Mouse (Mus musculus): ENCODE data around the gene Vamp5. TPM values are rescaled to one million over a fixed set of nuclear protein-coding genes. Genes with fewer than 3 reads are reported as not detected.
A peak's percentile ranks its signal among the peaks of the same experiment; 100 is the strongest.

The Vamp5 gene
- polyA plus RNA-seq, 1 experiment from 2014 or later: 22.2 TPM

DNA sequence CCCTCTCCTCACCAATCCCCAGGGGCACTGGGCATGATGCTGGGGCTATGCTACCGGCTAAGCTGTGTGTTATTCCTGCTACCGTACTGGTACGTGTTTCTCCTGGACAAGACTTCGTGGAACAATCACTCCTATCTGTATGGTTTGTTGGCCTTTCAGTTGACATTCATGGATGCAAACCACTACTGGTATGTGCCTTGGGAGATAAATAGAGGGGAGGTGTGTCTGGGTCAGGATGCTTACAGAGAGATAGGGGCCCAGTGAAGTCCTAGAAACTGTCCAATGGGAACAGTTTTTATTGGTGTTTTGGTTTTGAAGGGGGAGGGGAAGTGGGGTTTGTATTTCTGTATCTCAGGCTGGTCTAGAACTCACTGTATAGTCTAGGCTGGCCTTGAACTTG lies 38.0 kb upstream of the Vamp5 start:
- H3K4me1 ChIP-seq (replicated peaks; ENCODE audit: control insufficient read depth, insufficient read depth): no peaks in the 10 kb centered on the region
- no peaks in the 10 kb centered on the region for H3K27me3 ChIP-seq (ENCODE audit: control insufficient read depth, insufficient read depth, low read length)
- 92% methylated on average over 4 of the region's 4 CpGs for WGBS
- H3K4me3 ChIP-seq (ENCODE audit: low read depth, low read length): no peak overlapping the region
- no peak overlapping the region for H3K27ac ChIP-seq (replicated peaks)
- no peak overlapping the region for H3K9ac ChIP-seq (ENCODE audit: low read length)
- no peak overlapping the region for H3K4me2 ChIP-seq (replicated peaks; ENCODE audit: low read depth)
- peaks cover 15% of the 10 kb centered on the region; the same call in 1 of the 2 replicates for H3K36me3 ChIP-seq (ENCODE audit: control insufficient read depth, insufficient read depth, low read length)
- no peak for TF ChIP-seq EP300 (optimal IDR thresholded peaks at IDR 0.05)
- TF ChIP-seq CTCF (IDR thresholded peaks at IDR 0.05; ENCODE audit: low read depth): no peak
- ATAC-seq (ENCODE audit: low FRiP score, low TSS enrichment): no peak
- H3K9me3 ChIP-seq (ENCODE audit: control insufficient read depth, low read length): no peaks in the 10 kb centered on the region
- DNase-seq (ENCODE audit: low spot score): no peak

DNA sequence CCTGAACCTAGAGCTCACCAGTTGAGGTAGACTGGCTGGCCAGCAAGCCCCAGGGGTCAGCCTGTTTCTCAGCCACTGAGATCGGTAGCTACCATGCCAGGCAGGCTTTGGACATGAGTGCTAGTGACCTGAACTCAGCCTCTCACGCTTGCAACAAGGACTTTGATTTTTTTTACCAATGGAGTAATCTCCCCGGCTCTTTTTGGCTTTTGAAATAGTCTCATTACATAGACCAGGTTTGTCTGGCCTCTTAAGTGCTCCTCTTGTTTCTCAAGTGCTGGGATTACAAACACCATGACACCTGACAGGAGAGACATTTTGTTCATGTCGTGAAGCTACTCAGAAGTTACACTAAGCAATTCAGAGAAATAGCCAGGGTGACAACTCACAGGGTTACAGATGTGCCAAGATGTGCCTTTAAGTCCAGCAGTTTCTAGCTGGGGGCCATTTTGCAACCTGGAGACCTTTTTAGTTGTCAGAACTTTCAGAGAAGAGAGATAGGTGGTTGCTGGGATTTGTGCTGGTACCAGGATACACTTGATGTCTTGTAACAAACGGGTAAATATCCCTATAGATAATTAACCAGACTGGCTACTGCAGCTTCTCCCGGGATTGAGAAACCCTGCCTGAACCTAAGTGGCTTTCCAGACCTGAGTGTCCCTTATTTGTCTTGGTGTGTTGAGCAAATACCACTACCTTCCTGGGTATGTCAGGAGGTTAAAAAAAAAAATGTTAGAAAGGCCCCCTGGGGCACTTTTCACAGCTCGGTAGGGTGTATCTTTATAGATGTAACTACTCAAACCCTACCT lies 35.9 kb upstream of the Vamp5 start:
- 63% methylated on average over 7 of the region's 7 CpGs for WGBS
- DNase-seq (ENCODE audit: low spot score): no peak
- H3K9ac ChIP-seq (ENCODE audit: low read length): peak overlapping the region; percentile 24; the same call in 1 of the 2 replicates

DNA sequence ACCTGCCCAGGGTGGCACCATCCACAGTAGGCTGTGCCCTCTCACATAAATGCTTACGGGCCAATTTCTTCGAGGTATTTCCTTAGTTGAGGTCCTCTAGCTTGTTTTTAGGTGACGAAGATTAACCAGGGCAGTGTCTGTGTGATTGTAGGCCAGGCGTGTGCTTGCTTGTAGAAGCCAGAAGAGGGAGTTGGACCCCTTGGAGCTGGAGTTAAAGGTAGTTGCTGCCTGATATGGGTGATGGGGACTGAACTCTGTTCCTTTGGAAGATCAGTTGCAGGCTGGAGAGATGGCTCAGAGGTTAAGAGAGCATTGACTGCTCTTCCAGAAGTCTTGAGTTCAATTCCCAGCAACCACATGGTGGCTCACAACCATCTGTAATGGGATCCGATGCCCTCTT lies 34.9 kb upstream of the Vamp5 start:
- no peaks in the 10 kb centered on the region for H3K27me3 ChIP-seq (ENCODE audit: control insufficient read depth, insufficient read depth, low read length)
- TF ChIP-seq EP300 (optimal IDR thresholded peaks at IDR 0.05) (no peak), CTCF (IDR thresholded peaks at IDR 0.05; ENCODE audit: low read depth) (peak; percentile 39)
- 80% methylated on average over 5 of the region's 5 CpGs for WGBS
- no peak overlapping the region for H3K27ac ChIP-seq (replicated peaks)
- H3K4me2 ChIP-seq (replicated peaks; ENCODE audit: low read depth): peak overlapping the region; percentile 66
- H3K4me1 ChIP-seq (replicated peaks; ENCODE audit: control insufficient read depth, insufficient read depth): no peaks in the 10 kb centered on the region
- ATAC-seq (ENCODE audit: low FRiP score, low TSS enrichment) (no peak), DNase-seq (ENCODE audit: low spot score) (no peak)
- no peaks in the 10 kb centered on the region for H3K9me3 ChIP-seq (ENCODE audit: control insufficient read depth, low read length)
- H3K36me3 ChIP-seq (ENCODE audit: control insufficient read depth, insufficient read depth, low read length): peaks cover 12% of the 10 kb centered on the region; the same call in 1 of the 2 replicates
- H3K9ac ChIP-seq (ENCODE audit: low read length): peak overlapping the region; percentile 81
- H3K4me3 ChIP-seq (ENCODE audit: low read depth, low read length): peak overlapping the region; percentile 72

More for the DNA sequence above, 35.9 kb upstream of the Vamp5 start:
- Histone ChIP-seq H3K27me3 (ENCODE audit: control insufficient read depth, insufficient read depth, low read length) (no peaks in the 10 kb centered on the region), H3K4me3 (ENCODE audit: low read depth, low read length) (no peak overlapping the region), H3K4me1 (replicated peaks; ENCODE audit: control insufficient read depth, insufficient read depth) (no peaks in the 10 kb centered on the region), H3K27ac (replicated peaks) (no peak overlapping the region), H3K4me2 (replicated peaks; ENCODE audit: low read depth) (0 out of 2 replicates have a peak overlapping the region, but pooled peaks have one; percentile 18), H3K36me3 (ENCODE audit: control insufficient read depth, insufficient read depth, low read length) (peaks cover 12% of the 10 kb centered on the region; the same call in 1 of the 2 replicates), H3K9me3 (ENCODE audit: control insufficient read depth, low read length) (no peaks in the 10 kb centered on the region)
- ATAC-seq (ENCODE audit: low FRiP score, low TSS enrichment): no peak
- TF ChIP-seq CTCF (IDR thresholded peaks at IDR 0.05; ENCODE audit: low read depth) (no peak), EP300 (optimal IDR thresholded peaks at IDR 0.05) (no peak)

DNA sequence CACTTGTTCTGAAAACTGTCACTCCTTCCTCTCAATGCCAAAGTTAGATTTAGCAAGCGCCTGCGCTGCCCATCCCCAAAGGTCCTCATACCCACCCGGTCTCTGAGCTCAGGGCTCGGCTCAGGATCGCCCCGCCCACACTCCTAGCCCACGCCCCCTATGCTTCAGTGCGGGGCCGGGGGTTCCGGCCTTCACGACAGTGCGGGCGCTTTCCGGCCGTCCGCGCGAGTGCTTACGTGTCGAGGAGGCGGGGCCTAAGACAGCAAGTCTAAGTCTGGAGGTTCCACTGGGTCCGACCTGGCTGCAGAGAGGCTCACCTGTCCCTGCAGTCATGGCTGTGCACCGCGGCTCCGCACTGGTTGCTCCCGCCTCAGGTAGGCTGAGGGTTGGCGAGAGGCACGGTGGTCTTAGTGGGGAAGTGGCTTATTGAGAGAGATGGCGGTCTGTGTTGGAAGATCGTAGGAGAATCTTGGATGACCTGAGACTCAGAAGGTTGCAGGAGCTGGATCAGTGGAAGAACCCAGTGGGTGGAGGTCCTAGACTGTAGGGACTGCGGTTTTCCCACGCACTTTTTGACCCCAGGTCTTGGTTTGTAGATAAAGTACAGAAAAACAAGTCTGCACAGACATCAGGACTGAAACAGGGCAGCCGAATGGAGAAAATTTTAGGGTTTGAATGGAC lies 33.9 kb upstream of the Vamp5 start, which contains the start of gene Ggcx:
TSS of gene Ggcx (plus strand) at position 233 of the 681 bp plus-strand sequence.
- Histone ChIP-seq H3K9me3 (ENCODE audit: control insufficient read depth, low read length) (no peaks in the 10 kb centered on the region), H3K27ac (replicated peaks) (peak within 1 kb of the TSS; percentile 70), H3K4me2 (replicated peaks; ENCODE audit: low read depth) (peak within 1 kb of the TSS; percentile 66), H3K9ac (ENCODE audit: low read length) (peak within 1 kb of the TSS; percentile 81), H3K4me3 (ENCODE audit: low read depth, low read length) (peak within 1 kb of the TSS; percentile 72), H3K27me3 (ENCODE audit: control insufficient read depth, insufficient read depth, low read length) (no peaks in the 10 kb centered on the region), H3K36me3 (ENCODE audit: control insufficient read depth, insufficient read depth, low read length) (peaks cover 10% of the 10 kb centered on the region; the same call in 1 of the 2 replicates), H3K4me1 (replicated peaks; ENCODE audit: control insufficient read depth, insufficient read depth) (no peaks in the 10 kb centered on the region)
- under 1% methylated on average over 33 of the region's 33 CpGs for whole genome bisulfite sequencing
- ATAC-seq (ENCODE audit: low FRiP score, low TSS enrichment) (peak; percentile 96), DNase-seq (ENCODE audit: low spot score) (peak; percentile 97)
- no peak for TF ChIP-seq EP300 (optimal IDR thresholded peaks at IDR 0.05)
- TF ChIP-seq CTCF (IDR thresholded peaks at IDR 0.05; ENCODE audit: low read depth): peak; percentile 38; the same call in 1 of the 2 replicates

DNA sequence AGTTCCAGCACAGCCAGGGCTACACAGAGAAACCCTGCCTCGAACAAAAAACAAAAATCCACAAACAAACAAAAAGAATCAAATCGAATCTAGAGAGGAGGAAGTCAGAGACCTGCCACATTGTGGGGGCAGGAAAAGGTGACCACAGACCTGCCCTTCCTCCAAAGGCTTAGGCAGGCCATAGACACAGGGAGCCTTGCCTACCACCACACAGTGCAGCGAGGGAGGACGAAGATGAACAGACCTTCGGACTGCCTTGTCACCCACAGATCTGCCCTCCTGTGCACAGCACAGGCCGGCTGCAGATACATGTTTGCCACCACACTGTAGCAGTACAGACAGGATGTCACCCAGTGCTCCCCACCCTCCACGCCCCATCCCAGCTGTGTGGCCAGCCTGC lies 30.2 kb upstream of the Vamp5 start:
- H3K4me1 ChIP-seq (replicated peaks; ENCODE audit: control insufficient read depth, insufficient read depth): no peaks in the 10 kb centered on the region
- no peak overlapping the region for H3K9ac ChIP-seq (ENCODE audit: low read length)
- 87% methylated on average over 7 of the region's 7 CpGs for WGBS
- H3K4me2 ChIP-seq (replicated peaks; ENCODE audit: low read depth): no peak overlapping the region
- ATAC-seq (ENCODE audit: low FRiP score, low TSS enrichment) (no peak), DNase-seq (ENCODE audit: low spot score) (no peak)
- H3K27ac ChIP-seq (replicated peaks): no peak overlapping the region
- no peaks in the 10 kb centered on the region for H3K36me3 ChIP-seq (ENCODE audit: control insufficient read depth, insufficient read depth, low read length)
- TF ChIP-seq EP300 (optimal IDR thresholded peaks at IDR 0.05) (no peak), CTCF (IDR thresholded peaks at IDR 0.05; ENCODE audit: low read depth) (no peak)
- H3K9me3 ChIP-seq (ENCODE audit: control insufficient read depth, low read length): no peaks in the 10 kb centered on the region
- no peaks in the 10 kb centered on the region for H3K27me3 ChIP-seq (ENCODE audit: control insufficient read depth, insufficient read depth, low read length)
- H3K4me3 ChIP-seq (ENCODE audit: low read depth, low read length): no peak overlapping the region
